Mouse (Mus musculus): ENCODE data around the gene Gm5141. TPM values are rescaled to one million over a fixed set of nuclear protein-coding genes. Genes with fewer than 3 reads are reported as not detected.

The Gm5141 gene
- 10.4 TPM for polyA plus RNA-seq (2014; fragmentation: Illumina TruSeq; extraction: RNeasy Lipid Tissue Mini Kit (QIAGEN cat#74804); ENCODE audit: low replicate concordance)

GRCm38 (mm10) chr13:62785199-62786134 is at the start of gene Gm5141:
Gm5141 (minus strand) TSS chr13:62785808.

GRCm38 (mm10) chr13:62760432-62761415 is 24.9 kb downstream of the Gm5141 start, which contains the start of gene Platr25:
Platr25 (minus strand) TSS chr13:62760709.

Other genes starting within 250 kb of the Gm5141 start
- gene Zfp935, start 227.3 kb downstream of the Gm5141 start, polyA plus RNA-seq (2014; fragmentation: Illumina TruSeq; extraction: RNeasy Lipid Tissue Mini Kit (QIAGEN cat#74804); ENCODE audit: low replicate concordance): 19.4 TPM
- 31.4 TPM for gene Zfp934, start 214.6 kb downstream of the Gm5141 start, polyA plus RNA-seq (2014; fragmentation: Illumina TruSeq; extraction: RNeasy Lipid Tissue Mini Kit (QIAGEN cat#74804); ENCODE audit: low replicate concordance)
- 11.5 TPM for gene 6720489N17Rik, start 161.6 kb downstream of the Gm5141 start, polyA plus RNA-seq (2014; fragmentation: Illumina TruSeq; extraction: RNeasy Lipid Tissue Mini Kit (QIAGEN cat#74804); ENCODE audit: low replicate concordance)
- 32.2 TPM for gene Platr25, start 25.1 kb downstream of the Gm5141 start, polyA plus RNA-seq (2014; fragmentation: Illumina TruSeq; extraction: RNeasy Lipid Tissue Mini Kit (QIAGEN cat#74804); ENCODE audit: low replicate concordance)
- gene Fbp2, start 72.6 kb upstream of the Gm5141 start, polyA plus RNA-seq (2014; fragmentation: Illumina TruSeq; extraction: RNeasy Lipid Tissue Mini Kit (QIAGEN cat#74804); ENCODE audit: low replicate concordance): 115 TPM
- 59.9 TPM for gene Fbp1, start 102.5 kb upstream of the Gm5141 start, polyA plus RNA-seq (2014; fragmentation: Illumina TruSeq; extraction: RNeasy Lipid Tissue Mini Kit (QIAGEN cat#74804); ENCODE audit: low replicate concordance)
- gene 2010111I01Rik, start 179.1 kb upstream of the Gm5141 start, polyA plus RNA-seq (2014; fragmentation: Illumina TruSeq; extraction: RNeasy Lipid Tissue Mini Kit (QIAGEN cat#74804); ENCODE audit: low replicate concordance): 24.2 TPM